Mouse (Mus musculus) neural tube, embryonic 13.5 days (tissue): ENCODE data around the gene Kcnc4. TPM values are rescaled to one million over a fixed set of nuclear protein-coding genes. Genes with fewer than 3 reads are reported as not detected.

Experiments used
- ATAC-seq: fragments of 200-750 bp; cut with Nextera tagmentation; 2 replicates; pipeline ENCODE4 v1.8.0; 2017; ENCODE audit warnings: low read depth, mild to moderate bottlenecking, moderate TSS enrichment, moderate library complexity
- H3K27ac ChIP-seq: fragments of 300-500 bp; sonication (generic); replicated peaks from 2 replicates; pipeline ENCODE4 v1.5.1; 2015; ENCODE audit warnings: moderate library complexity, mild to moderate bottlenecking, inconsistent platforms
- H3K27me3 ChIP-seq: fragments of 300-500 bp; sonication (generic); 2 replicates; pipeline ENCODE4 v1.6.1; 2015; ENCODE audit warnings: mild to moderate bottlenecking, inconsistent platforms
- H3K36me3 ChIP-seq: fragments of 300-500 bp; sonication (generic); 2 replicates; pipeline ENCODE4 v1.6.1; 2015; ENCODE audit warnings: mild to moderate bottlenecking, inconsistent platforms
- H3K4me1 ChIP-seq: fragments of 300-500 bp; sonication (generic); replicated peaks from 2 replicates; pipeline ENCODE4 v1.6.1; 2015; ENCODE audit warnings: inconsistent platforms
- H3K4me2 ChIP-seq: fragments of 300-500 bp; sonication (generic); 2 replicates; pipeline ENCODE4 v1.6.1; 2015; ENCODE audit warnings: inconsistent platforms, mild to moderate bottlenecking, moderate library complexity
- H3K4me3 ChIP-seq: fragments of 300-500 bp; sonication (generic); 2 replicates; pipeline ENCODE4 v1.5.1; 2015; ENCODE audit warnings: mild to moderate bottlenecking, inconsistent platforms
- H3K9ac ChIP-seq: fragments of 300-500 bp; sonication (generic); 2 replicates; pipeline ENCODE4 v1.6.1; 2015; ENCODE audit warnings: moderate library complexity, mild to moderate bottlenecking, inconsistent platforms
- H3K9me3 ChIP-seq: fragments of 300-500 bp; sonication (generic); 2 replicates; pipeline ENCODE4 v1.6.1; 2016; ENCODE audit warnings: inconsistent platforms
- WGBS: fragments of 180-500 bp; shearing (Covaris S2); methylation state at CpG from one replicate; pipeline ENCODE4 v1.1.7; 2015; 5-methylcytosine and 5-hydroxymethylcytosine counted together
- polyA plus RNA-seq: library from polyadenylated mRNA; unstranded; fragments of >200 nt; fragmentation: Nextera tagmentation; extraction: Ambion mirVana; gene quantifications from 2 replicates; pipeline ENCODE4 v1.2.1, GENCODE M21; 2015

The Kcnc4 gene
- 1.8 TPM in 2 replicates for polyA plus RNA-seq

DNA sequence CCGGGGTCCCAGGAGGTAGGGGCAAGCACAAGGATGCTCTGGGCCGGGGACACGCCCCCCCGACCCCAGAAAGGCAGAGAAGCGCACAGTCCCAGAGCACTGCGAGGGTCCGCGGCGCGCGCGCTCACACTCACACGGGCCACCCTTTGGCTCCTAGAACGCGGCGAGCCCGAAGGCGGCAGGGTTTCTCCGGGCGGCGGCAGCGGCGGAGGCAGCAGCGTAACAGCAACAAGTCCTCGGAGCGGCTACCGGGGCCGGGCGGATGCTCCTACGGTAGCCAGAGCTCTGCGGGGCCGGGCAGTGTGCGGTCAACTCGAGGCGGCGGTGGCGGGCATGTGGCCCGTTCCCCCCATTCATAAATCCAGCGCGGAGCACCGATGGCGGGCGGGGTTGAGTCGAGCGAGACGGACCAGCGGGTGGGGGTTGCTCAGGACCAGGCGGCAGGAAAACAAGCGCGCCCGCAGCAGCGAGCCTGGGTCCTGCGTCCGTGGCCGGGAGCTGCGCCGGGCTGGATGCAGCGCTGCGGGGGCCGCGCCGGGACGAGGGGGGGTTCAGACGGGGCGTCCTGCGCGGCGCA lies at the start of gene Kcnc4:
Kcnc4 (minus strand) TSS at position 357 of the 577 bp plus-strand sequence.
- H3K36me3 ChIP-seq = no peaks in the 10 kb centered on the region
- H3K27ac ChIP-seq = no peak within 1 kb of the TSS
- H3K9ac ChIP-seq = peak within 1 kb of the TSS; percentile 75
- H3K4me2 ChIP-seq = peak within 1 kb of the TSS; percentile 93
- WGBS = under 1% methylated on average over 62 of the region's 68 CpGs
- H3K4me3 ChIP-seq = peak within 1 kb of the TSS; percentile 54
- no peaks in the 10 kb centered on the region for H3K9me3 ChIP-seq
- peaks cover 99% of the 10 kb centered on the region for H3K27me3 ChIP-seq
- H3K4me1 ChIP-seq = peaks cover 28% of the 10 kb centered on the region
- ATAC-seq = peak; percentile 52

DNA sequence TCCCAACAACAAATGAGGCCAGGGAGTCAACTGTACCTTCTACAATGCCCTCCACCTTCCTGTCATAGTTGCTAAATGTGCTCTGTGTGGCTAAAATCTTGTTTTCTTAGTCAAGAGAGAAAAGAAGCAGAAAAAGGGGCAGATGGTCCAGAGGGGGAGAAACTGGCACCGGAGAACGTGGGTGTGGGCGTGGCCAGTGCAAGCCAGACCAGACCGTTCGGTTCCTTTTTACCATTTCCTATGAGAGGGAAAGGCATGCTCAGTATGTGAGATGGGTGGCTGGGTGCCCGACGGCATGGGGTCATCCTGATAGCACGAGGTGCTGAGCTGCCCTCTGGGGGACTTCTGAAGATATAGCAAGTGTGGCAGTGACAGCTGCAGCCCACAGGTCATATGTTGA lies 49.3 kb upstream of the Kcnc4 start:
- no peaks in the 10 kb centered on the region for H3K9me3 ChIP-seq
- H3K4me2 ChIP-seq = no peak overlapping the region
- H3K36me3 ChIP-seq = no peaks in the 10 kb centered on the region
- H3K4me3 ChIP-seq = no peak overlapping the region
- H3K27ac ChIP-seq = no peak overlapping the region
- H3K9ac ChIP-seq = no peak overlapping the region
- 73% methylated on average over 8 of the region's 8 CpGs for WGBS
- peaks cover 22% of the 10 kb centered on the region for H3K4me1 ChIP-seq
- H3K27me3 ChIP-seq = no peaks in the 10 kb centered on the region; the same call in 1 of the 2 replicates
- no peak for ATAC-seq

DNA sequence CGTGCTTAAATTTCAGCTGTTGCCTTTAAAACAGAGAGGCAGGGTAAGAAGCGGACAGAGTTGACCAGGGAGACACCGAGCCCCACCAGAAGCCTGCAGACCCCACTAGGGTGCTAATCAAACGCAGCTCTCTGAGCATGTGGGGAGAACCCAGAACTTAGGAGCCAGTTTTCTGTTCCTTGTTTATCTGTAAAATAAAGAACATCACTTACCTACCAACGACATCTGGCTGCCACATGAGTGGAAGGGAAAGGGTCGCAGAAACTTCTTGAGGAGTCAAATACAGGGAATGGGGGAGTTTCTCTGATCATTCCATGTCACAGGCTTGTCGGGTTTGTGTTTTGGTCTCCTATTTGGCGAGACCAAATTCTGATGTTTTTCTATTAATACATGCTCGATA lies 48.6 kb upstream of the Kcnc4 start:
- H3K36me3 ChIP-seq = no peaks in the 10 kb centered on the region
- no peak overlapping the region for H3K4me3 ChIP-seq
- H3K9me3 ChIP-seq = no peaks in the 10 kb centered on the region
- ATAC-seq = no peak
- 82% methylated on average over 9 of the region's 9 CpGs for WGBS
- H3K4me1 ChIP-seq = peaks cover 22% of the 10 kb centered on the region
- no peak overlapping the region for H3K27ac ChIP-seq
- no peak overlapping the region for H3K9ac ChIP-seq
- no peak overlapping the region for H3K4me2 ChIP-seq
- no peaks in the 10 kb centered on the region; the same call in 1 of the 2 replicates for H3K27me3 ChIP-seq

DNA sequence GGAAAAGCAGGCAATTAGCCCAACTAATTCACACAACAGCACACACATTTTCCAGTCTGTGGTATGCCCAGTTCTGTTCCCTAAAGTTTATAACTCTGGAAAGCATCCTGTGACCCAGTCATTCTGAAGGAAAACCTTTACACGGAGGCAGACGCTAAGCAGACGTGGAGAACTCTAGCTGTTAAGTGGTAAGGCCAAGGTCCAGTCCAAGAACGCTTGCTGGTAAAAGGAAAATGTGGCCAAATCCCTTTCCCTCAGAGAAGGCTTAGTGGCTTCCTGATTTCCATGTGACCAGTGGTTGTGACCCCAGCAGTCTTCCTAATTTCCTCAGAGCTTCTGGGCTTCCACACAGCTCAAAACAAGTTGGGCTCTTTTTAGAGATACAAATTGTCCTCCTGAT lies 47.2 kb upstream of the Kcnc4 start:
- H3K9me3 ChIP-seq = no peaks in the 10 kb centered on the region
- H3K27me3 ChIP-seq = no peaks in the 10 kb centered on the region; the same call in 1 of the 2 replicates
- no peaks in the 10 kb centered on the region for H3K36me3 ChIP-seq
- no peak overlapping the region for H3K27ac ChIP-seq
- no peak overlapping the region for H3K4me3 ChIP-seq
- no peak overlapping the region for H3K9ac ChIP-seq
- WGBS = 64% methylated on average over 4 of the region's 4 CpGs
- H3K4me2 ChIP-seq = no peak overlapping the region
- peaks cover 32% of the 10 kb centered on the region for H3K4me1 ChIP-seq
- no peak for ATAC-seq

DNA sequence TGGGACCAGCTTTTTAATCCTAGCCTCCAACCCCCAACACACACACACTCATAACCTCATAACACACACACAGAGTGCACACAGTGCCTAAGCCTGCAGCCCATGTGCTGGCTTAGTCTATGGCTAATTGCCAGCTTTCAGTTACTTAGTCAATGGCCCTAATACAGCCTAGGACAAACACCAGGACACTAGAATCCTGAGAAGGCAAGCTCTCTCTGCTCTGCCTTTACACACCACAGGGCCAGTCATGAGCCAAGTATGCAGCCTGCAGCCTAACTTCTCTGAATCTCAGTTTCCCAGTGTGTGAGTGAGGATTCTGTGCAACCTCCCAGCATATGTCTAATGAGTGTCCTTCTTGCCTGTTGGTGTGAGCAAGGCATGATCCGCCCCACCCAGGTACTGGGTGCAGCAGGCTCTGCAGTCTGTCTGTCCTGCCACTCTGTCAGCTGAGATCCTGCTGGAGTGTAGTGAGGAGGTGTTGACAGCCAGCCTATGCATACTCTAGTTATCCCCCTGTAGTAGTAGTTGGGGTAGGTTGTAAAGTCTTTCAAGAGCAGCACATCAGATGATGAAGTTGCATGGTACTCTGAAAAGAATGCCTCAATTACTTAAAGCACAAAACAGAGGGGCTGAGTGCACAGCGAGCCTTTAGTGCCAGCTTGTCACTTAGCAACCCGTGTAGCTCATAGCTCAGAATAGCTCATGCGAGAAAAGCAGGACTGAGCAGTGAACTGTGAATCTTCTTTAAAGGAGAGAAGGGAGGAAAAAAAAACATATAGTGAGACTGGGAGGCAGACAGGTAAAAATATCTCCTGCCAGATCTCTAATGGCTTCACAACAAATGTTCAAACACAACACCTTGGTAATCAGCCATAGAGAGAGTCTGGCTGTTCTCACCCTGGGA lies 46.4 kb upstream of the Kcnc4 start:
- Histone ChIP-seq H3K4me1 (peaks cover 40% of the 10 kb centered on the region), H3K4me2 (no peak overlapping the region; the same call in 1 of the 2 replicates), H3K36me3 (no peaks in the 10 kb centered on the region), H3K9me3 (no peaks in the 10 kb centered on the region), H3K27ac (peak overlapping the region; percentile 20; the same call in 1 of the 2 replicates), H3K9ac (no peak overlapping the region), H3K4me3 (no peak overlapping the region), H3K27me3 (no peaks in the 10 kb centered on the region; the same call in 1 of the 2 replicates)
- 21% methylated on average over 4 of the region's 4 CpGs for WGBS
- peak; percentile 58 for ATAC-seq

DNA sequence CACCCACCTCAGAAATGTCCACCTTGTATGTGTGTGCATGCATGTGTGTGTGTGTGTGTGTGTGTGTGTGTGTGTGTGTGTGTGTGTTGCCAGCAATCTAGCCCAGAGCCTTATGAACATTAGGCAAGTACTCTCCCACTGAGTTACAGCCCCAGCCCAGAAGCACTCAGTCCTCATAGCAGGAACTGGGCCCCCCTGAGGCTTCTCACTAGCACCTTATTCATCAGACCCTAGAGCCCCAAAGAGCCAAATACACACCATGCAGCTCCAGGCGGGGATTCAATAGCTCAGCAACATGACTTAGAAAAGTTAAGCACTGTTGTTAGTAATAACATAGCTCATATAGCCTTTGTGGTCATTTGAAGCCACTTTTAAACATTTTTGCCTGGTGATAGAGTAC lies 45.2 kb upstream of the Kcnc4 start:
- Histone ChIP-seq H3K27me3 (no peaks in the 10 kb centered on the region; the same call in 1 of the 2 replicates), H3K27ac (no peak overlapping the region), H3K4me2 (no peak overlapping the region), H3K4me1 (peaks cover 41% of the 10 kb centered on the region), H3K9me3 (no peaks in the 10 kb centered on the region), H3K36me3 (peaks cover 4% of the 10 kb centered on the region; the same call in 1 of the 2 replicates), H3K4me3 (no peak overlapping the region), H3K9ac (no peak overlapping the region)
- ATAC-seq = no peak
- 71% methylated on average over 1 of the region's 1 CpGs for WGBS

DNA sequence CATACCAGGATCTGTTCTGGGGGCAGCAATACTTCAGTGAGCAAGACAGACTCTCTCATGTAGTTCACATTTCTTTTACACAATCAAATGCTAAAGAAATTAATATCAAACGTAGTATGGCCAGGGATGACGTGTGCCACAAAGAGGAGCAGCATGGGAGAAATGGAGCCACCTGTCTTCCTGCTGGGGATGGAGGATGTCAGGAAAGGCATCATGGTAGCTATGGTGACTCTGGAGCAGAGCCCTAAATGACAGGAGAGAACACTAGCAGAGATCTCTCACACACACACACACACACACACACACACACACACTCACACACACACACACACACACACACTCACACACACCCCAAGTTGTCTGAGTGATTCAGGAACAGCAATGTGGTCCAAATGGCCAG lies 44.4 kb upstream of the Kcnc4 start:
- Histone ChIP-seq H3K4me2 (no peak overlapping the region), H3K9ac (no peak overlapping the region), H3K27ac (no peak overlapping the region), H3K4me1 (peaks cover 41% of the 10 kb centered on the region), H3K4me3 (no peak overlapping the region), H3K27me3 (no peaks in the 10 kb centered on the region; the same call in 1 of the 2 replicates), H3K9me3 (no peaks in the 10 kb centered on the region), H3K36me3 (peaks cover 7% of the 10 kb centered on the region; the same call in 1 of the 2 replicates)
- WGBS = 81% methylated on average over 2 of the region's 2 CpGs
- no peak for ATAC-seq

DNA sequence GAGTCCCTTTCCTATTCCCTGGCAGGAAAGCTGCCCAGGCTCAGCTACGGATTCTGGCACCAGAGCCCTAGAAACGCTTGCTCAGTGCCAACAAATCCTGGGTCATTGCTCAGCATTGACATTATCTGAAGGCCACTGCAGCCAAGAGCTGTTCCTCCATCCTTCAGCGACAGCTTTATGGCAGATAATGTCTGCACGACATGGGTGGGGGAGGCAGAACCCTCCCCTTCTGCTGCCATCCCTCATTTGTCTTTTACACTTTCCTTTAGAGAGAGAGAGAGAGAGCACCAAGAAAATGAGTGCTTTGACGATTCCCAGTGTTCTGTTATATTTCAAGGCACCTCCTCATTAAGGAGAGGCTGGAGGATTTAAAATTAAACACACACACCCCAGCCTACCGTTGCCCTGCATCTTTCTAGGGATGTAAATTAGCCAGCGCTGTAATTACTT lies 42.4 kb upstream of the Kcnc4 start:
- H3K27ac ChIP-seq = peak overlapping the region; percentile 72
- H3K9ac ChIP-seq = no peak overlapping the region
- ATAC-seq = peak; percentile 29; the same call in 1 of the 2 replicates
- no peaks in the 10 kb centered on the region; the same call in 1 of the 2 replicates for H3K27me3 ChIP-seq
- H3K9me3 ChIP-seq = no peaks in the 10 kb centered on the region
- peaks cover 7% of the 10 kb centered on the region; the same call in 1 of the 2 replicates for H3K36me3 ChIP-seq
- WGBS = 29% methylated on average over 7 of the region's 7 CpGs
- peaks cover 42% of the 10 kb centered on the region for H3K4me1 ChIP-seq
- H3K4me3 ChIP-seq = no peak overlapping the region
- H3K4me2 ChIP-seq = no peak overlapping the region

DNA sequence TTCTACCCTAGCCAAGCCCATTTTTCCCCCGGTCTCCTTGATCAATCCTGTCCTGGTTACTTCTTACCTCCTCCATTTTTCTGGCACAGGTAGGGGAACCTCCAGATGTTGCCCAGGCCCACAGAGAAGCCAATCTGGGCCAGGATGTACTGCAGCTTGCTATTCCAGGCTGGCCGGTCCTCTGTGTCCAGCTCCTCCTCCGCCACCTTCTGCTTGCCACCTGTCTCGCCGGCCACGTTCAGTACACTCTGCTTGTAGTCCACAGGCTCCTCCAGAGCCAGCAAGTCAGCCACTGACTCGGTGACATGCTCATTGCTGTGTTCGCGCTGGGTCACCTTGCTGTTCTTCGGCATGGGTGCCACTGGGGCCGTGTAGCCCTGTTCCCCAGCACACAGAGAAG lies 40.9 kb upstream of the Kcnc4 start:
- H3K27me3 ChIP-seq = no peaks in the 10 kb centered on the region; the same call in 1 of the 2 replicates
- peaks cover 42% of the 10 kb centered on the region for H3K4me1 ChIP-seq
- H3K4me3 ChIP-seq = no peak overlapping the region
- H3K27ac ChIP-seq = no peak overlapping the region
- no peak overlapping the region for H3K4me2 ChIP-seq
- H3K36me3 ChIP-seq = peaks cover 7% of the 10 kb centered on the region; the same call in 1 of the 2 replicates
- H3K9me3 ChIP-seq = no peaks in the 10 kb centered on the region
- WGBS = 94% methylated on average over 11 of the region's 11 CpGs
- no peak overlapping the region for H3K9ac ChIP-seq
- no peak for ATAC-seq

DNA sequence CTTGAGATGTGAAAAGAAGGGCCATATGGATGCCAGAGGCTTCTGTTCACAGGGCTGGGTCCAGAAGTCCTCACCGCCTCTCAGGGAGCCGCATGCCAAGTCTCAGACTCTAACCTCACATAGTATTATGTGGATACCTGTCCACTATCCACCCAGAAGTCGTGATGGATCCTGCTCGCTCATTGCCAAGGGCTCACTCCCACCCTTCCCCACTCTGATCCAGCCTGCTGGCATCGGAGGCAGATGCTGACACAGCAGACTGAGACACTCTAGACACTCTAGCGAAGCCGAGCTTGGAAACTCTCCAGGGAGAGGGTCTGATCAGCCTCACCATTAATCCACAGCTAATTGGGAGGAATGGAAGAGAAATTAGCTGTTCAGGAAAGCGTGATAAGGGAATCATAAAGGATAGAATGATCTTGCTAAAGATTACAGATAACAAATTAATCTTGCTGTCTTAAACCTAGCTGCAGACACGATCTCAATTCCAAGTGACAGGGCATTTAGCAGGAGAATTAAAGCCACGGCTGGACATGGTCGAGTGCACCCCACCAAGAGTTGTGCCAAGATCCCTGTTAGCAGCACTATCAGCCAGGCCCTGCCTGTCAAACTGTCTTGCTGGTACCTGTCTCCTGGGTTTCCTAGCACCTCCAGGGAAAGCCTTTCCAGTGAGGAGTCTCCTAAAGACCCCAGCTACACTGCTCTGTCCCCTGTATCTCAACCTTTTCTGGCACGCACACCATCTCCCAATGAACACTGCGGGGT lies 36.9 kb upstream of the Kcnc4 start:
- peaks cover 7% of the 10 kb centered on the region; the same call in 1 of the 2 replicates for H3K36me3 ChIP-seq
- no peak overlapping the region for H3K9ac ChIP-seq
- no peak overlapping the region for H3K4me3 ChIP-seq
- no peaks in the 10 kb centered on the region for H3K9me3 ChIP-seq
- WGBS = 59% methylated on average over 13 of the region's 13 CpGs
- peaks cover 17% of the 10 kb centered on the region for H3K27me3 ChIP-seq
- ATAC-seq = peak; percentile 85
- peaks cover 41% of the 10 kb centered on the region for H3K4me1 ChIP-seq
- H3K4me2 ChIP-seq = no peak overlapping the region
- peak overlapping the region; percentile 49 for H3K27ac ChIP-seq

DNA sequence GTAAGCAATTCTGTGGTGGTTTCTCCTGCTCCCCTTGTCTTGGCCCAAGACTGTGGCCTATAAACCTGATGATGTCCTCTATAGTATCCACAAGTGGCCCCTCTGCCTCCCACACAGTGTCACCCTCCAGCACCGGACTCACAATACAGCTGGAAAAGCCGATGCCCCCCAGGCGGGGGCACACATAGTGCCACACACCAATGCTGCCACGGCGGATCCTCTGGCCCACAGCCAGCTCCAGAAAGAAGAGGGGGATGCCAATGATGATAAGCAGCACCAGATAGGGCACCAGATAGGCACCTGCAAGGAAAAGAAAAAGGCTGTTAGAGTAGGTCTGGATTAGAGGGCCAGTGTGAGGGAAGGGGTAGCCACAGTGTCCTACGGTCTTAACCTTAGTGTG lies 36.2 kb upstream of the Kcnc4 start:
- no peak overlapping the region for H3K9ac ChIP-seq
- 86% methylated on average over 6 of the region's 6 CpGs for WGBS
- peaks cover 7% of the 10 kb centered on the region; the same call in 1 of the 2 replicates for H3K36me3 ChIP-seq
- peaks cover 42% of the 10 kb centered on the region for H3K4me1 ChIP-seq
- no peak for ATAC-seq
- H3K27ac ChIP-seq = no peak overlapping the region; the same call in 1 of the 2 replicates
- no peak overlapping the region for H3K4me2 ChIP-seq
- no peaks in the 10 kb centered on the region for H3K9me3 ChIP-seq
- no peak overlapping the region for H3K4me3 ChIP-seq
- peaks cover 17% of the 10 kb centered on the region for H3K27me3 ChIP-seq
